Mouse (Mus musculus) embryo, embryonic 11 days (tissue): ENCODE measurements around the gene Cd70.
"Not testable (repeated sequence)": the region's sequence is repeated elsewhere in the genome, so short reads cannot be mapped to it uniquely, and the experiment has no call there.

Experiments
- DNase-seq: peaks from one replicate; pipeline ENCODE4 v3.0.0-alpha.2; 2015

Cd70 gene

DNA sequence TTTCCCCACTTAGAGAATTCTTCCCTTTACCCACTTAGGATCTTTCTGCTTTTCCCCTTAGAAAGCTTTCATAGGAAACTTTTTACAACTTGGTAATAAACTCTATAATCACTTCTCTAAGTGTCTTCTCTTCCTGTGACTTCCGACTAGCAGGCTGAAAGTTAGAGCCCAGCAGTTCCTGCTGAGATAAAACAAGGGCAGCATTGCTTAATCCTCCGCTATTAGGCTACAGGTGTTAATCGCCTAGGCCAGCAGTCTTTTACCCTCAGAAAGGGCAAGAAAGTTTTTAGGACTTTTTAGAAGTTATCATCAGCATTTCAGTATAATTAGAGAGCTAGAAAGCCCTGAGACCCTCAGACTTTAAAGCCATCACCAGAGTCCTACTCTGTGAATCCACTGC, 15.6 kb downstream of the Cd70 start:
- DNase-seq, result not testable (repeated sequence)

DNA sequence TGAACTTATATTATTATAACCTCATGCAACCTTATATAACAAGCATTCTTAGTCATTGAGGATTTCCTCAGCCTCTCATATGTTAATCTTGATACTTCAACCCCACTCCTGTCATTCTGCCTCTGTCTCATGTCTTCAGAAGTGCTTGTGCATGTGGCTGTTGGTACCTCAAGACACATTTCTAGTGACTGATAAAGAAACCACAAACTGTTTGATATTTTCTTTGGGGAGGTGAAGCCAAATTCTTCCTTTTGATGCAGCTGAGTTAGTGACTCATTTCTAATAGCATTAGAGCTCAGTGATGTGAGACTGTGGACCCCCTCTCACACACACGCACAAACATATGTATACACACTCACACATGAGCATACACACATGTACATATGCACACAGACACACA, 17.8 kb downstream of the Cd70 start:
- no peak for DNase-seq

DNA sequence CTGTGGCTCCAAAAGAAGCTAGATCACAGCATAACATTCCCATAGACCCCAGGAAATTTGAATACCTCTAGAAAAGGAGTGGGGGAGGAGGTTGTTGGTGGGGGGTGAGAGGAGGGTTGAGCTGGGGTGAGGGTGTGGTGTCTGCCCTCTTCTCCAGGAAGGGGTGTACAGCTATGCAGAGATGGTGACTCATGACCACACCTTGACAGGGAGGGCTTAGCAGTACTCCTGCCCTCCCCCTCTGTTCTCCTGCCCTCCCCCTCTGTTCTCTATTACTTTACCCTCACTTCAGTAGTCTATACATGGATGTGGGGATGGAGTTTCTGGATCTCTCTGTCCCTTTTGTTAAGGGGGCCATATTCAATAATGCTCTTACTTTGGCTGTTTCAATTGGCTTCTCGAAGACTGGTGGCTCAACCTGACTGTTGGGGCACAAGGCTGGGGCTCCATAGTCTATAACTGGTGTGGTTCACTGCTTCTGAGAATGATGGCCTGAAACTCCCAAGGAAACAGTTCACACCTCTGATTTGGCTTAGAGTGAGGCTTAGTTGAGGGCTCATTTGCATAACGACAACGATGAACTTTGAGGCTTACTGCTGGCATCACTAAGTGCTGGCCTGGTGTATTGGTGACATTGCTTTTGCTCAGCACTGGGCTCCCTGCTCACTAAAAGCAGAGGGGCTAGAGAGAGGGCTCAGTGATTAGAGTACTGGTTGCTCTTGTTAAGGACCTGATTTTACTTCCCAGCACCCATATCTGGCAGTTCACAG, 23.5 kb downstream of the Cd70 start:
- DNase-seq, result no peak

DNA sequence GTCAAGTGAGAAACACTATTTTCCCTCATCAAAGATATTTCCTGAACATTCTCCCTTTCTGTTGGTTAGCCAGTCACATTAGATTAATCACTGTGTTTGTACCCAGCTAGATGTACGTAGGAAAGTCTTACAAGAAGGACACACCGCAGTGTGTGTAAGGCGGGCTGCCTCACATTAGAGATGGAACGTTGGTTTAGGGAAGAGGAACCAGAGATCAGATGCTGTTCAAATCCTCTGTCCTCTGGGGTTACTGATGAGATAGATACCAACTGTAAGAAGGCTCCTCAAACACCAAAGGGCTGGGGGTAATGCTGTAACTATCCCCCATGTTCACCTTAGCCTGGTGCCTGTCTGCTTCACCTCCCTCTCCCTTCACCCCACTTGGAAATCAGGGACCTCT, 24.8 kb downstream of the Cd70 start:
- DNase-seq, result no peak

DNA sequence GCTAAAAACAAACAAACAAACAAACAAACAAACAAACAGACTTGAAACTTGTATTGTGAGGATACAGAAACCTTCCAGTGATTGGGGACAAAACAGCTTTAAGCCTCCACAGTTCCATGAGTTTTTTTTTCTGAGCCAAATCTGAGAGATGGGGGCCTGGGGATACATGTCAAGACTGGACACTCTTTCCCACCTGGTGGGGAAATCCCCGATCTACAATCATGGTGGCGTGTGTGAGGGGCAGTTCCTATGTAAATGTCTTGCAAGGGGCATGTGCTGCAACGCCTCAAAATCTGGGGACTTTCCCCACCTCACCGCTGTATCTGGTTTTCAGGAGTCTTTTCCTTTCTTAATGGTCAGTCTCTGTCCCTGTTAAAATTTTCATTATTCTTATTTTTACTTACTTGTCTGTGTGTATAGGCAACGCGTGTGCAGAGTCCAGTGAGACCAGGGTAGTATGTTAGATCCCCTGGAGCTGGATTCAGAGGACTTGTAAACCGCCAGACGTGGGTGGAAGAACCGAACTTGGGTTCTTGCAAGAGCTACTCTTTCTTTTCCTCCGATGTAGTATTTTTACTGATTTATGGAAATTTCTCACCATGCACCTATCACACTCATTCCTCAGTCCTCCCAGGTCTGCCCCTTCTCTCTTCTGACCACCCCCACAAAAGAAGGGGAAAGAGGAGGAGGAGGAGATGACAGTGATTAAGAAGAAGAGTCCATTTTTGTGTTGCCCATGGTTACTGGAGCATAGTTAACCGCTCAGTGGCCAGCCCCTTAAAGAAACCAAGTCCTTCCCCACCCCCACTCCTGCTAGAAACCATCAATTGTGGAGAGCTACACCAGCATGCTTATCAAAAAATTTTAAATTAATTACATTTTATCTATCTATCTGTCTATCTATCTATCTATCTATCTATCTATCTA, 26.1 kb downstream of the Cd70 start:
- no peak for DNase-seq

DNA sequence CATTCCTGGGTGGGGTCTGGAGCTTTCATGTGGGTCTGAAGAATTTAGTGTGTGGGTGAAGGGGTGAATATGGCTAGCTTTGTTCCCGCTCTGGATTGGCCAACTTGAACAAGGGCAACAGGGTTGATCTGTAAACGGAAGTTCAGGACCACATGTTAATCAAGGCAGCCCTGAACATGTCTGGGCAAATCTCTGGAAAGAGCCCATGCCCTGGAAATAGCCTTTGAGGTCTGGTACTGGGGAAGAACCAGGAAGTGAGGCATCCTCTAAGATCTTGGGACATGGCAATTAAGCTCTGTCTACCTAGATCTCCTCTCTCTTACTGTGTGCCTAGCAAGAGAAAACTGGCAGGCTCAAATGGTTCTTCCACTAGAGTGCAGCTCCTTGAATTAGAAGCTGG, 27.7 kb downstream of the Cd70 start:
- no peak for DNase-seq

DNA sequence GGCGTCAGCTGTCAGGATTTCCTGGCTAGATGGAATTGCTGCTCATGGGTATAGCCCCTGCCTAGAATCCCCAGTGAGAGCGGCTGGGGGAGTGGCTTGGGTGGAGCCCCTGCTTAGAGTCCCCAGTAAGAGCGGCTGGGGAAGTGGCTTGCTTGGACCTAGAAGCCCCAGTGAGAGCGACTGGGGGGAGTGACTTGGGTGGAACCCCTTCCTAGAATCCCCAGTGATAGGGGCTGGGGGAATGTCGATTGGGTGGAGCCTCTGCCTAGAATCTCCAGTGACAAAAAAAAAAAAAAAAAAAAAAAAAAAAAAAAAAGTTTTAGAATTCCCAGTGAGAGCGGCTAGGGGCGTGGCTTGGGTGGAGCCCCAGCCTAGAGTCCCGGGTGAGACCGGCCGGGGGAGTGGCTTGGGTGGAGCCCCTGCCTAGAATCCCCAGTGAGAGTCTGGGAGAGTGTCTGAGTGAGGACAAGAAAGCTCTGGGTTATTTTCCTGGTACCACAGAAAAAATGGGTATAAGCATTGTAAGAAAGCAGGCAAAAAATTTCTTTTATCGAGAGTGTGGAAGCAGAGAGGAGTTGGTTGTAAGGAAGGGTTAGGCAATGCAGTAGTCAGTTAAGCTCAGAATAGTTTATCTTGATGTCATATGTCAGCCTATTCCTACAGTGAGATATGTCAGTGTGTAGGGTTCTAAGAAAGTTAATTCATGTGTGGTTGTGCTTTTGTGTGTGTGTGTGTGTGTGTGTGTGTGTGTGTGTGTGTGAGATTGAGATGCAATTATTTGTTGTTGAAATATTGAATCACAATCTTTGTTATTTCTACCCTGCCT, 30.8 kb downstream of the Cd70 start:
- peak; percentile 79 for DNase-seq

DNA sequence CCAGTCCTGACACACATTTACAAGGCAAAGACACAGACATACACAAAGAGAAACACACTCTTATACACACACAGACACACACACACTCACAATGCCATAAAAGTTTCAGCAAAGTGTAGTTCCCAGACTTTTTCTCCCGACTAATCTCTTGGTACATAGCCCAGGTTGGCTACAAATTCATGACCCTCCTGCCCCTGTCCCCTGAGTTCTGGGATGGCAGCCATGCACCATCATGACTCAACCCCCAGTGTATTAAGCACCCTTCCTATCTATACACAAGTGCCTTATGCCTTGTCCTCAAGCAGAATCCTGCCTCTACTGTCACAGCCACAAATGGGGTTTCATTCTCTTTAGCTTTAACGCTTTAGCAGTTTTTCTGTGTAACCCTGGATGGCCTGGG, 32.8 kb downstream of the Cd70 start:
- no peak for DNase-seq

DNA sequence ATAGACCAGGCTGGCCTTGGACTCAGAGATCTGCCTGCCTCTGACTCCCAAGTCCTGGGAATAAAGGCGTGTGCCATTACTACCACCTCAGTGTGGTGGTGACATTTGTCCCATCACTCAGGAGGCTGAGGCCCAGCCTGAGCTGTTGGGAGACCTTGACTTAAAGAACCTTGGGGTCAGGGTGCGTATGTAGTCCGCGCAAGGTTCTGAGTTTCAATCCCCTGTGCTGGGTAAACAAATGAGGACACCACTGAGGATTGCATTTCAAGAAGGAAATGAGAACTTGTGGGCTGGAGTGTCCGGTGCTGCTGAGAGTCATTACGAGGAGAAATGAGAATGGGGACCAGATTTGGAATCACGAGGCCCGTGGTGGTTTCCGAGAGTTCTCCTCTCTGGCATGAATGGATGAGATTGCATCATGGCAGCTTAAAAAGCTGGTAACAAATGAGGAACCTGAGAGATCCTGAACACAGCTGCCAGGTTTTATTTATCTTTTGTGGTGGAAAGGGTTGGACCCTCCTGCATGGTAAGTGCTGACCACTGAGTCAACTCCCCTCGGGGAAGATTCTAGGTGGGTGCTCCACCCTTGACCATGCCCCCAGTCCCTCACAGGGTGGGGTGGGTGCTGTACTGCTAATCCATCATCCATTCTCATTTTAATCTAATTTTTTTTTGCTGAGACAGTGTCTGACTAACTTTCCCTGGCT, 36.7 kb downstream of the Cd70 start:
- no peak for DNase-seq

DNA sequence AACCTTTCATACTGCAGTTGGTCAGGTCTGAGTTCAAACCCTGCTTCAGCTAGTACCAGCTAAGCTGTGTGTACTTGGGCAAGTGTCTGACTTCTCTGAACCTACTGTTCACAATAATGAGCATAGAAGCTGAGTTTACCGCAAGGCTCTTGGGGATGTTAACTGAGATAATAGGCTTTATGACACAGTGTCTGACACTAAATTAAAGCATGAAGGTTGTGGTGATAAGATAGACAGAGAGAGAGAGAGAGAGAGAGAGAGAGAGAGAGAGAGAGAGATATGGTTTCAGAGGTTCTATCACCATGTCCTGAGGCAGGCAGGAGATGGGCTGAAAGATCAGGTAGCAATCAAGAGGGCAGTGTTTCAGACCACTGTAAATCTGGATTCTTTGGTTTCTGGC, 39.6 kb downstream of the Cd70 start:
- no peak for DNase-seq

DNA sequence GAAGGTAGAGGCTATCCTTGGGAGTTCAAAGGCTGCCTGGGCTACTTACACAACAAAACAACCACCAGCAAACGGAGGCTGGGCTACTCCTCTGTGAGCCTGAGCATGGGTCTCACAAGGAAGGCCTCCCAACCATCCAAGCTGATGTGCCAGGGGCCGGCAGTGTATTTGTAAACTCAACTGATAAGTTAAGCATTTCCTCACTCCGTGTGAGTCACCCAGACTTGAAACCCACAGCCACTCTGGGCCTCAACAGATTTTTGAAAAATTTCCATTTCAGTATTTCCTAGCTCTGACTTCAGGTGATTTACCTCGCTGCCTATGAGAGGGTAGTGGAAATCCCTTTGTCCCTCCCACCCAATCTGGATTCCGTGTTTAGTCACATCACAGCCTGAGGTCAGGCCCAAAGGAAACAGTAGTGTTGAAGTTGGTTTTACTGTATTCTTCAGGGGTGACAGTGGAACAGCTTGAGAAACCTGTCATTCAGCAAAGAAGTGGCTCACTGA, 40.9 kb downstream of the Cd70 start:
- DNase-seq, result no peak

DNA sequence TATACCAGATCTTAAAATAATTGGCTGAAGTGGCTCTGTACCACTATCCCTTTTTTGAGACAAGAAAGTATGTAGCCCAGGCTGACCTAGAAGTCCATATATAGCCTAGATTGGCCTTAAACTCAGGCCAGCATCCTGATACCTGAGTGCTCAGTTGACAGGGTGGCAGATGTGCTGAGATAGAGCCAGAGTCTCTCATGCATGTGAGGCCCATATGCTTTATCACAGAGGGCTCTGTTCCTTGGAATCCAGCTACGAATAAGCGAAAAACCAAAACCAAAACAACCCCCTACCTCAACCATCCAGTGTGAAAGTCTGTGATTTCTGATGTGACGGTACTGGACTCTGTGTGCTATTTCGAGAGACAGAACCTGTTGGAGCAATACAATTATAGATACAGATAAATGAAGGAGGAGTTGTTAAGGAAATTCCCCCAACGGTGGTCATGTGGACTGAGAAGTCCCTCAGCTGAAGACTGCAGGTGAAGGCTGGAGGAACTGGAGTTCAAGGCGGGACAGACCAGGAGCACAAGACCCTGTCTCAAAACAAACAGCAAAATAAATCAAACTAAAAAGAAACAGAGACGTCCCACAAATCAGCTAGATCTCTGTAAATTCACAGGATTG, 41.4 kb downstream of the Cd70 start:
- DNase-seq, result no peak

DNA sequence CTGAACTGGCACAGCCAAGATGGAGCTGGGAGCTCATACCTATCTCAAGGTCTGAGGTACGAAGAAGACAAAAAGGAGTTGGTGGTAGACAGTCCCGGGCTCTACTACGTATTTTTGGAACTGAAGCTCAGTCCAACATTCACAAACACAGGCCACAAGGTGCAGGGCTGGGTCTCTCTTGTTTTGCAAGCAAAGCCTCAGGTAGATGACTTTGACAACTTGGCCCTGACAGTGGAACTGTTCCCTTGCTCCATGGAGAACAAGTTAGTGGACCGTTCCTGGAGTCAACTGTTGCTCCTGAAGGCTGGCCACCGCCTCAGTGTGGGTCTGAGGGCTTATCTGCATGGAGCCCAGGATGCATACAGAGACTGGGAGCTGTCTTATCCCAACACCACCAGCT, 42.5 kb downstream of the Cd70 start:
- DNase-seq, result no peak

DNA sequence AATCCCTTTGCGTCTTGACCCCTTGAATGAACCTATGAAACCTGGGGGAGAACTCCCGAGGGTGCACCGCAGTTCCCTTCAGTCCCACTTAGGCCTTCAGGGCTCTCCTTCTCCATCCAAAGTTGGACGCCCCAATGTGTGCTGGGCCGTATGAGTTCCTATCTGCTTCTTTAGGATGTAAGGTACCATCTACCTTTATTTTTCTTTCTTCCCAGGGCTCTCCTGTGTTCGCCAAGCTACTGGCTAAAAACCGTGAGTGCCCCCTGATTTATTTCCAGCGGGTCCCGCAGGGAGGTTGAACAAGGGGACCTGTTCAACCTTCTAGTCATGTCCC, 43.6 kb downstream of the Cd70 start:
- no peak for DNase-seq

DNA sequence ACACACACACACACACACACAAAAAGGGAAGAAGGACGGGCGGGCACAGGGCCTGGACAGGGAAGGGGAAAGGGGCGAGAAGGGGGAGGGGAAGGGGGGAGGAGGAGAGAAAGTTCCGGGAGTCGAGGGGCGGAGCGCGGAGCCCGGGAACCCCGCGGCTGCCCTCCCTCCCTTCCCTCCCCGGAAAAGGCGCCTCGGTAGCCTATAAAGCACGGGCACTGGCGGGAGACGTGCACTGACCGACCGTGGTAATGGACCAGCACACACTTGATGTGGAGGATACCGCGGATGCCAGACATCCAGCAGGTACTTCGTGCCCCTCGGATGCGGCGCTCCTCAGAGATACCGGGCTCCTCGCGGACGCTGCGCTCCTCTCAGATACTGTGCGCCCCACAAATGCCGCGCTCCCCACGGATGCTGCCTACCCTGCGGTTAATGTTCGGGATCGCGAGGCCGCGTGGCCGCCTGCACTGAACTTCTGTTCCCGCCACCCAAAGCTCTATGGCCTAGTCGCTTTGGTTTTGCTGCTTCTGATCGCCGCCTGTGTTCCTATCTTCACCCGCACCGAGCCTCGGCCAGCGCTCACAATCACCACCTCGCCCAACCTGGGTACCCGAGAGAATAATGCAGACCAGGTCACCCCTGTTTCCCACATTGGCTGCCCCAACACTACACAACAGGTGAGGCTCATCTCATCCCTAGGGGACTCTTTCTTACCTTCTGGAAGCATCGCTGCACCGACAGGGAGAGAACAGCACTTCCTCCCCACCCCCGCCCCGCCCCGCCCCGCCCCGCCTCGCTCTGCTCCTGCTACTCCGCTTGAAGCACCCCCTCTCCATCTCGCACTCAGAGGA, 44.2 kb downstream of the Cd70 start, which contains the start of gene Tnfsf9:
Gene Tnfsf9, plus strand, starts transcription at position 145 of the 854 bp plus-strand sequence.
- DNase-seq, result peak; percentile 81

DNA sequence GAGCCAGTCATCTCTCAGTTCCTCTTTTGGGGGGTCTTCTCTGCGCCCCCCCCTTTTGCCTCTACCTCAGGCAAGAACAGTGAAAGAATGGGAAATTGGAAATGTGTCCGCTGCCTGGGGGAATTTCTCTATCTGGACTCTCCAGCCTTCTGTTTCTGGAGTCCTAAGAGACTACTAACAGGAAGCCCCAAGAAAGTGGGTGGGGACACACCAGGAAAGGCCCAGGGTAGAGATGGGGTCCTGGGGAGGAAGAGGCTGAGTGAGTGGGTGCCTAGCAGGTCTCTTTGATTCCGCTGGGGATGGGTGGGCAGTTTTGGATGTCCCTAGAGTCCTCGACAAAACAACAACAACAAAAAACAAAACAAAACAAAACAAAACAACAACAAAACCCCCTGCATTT, 45.1 kb downstream of the Cd70 start:
- no peak for DNase-seq

DNA sequence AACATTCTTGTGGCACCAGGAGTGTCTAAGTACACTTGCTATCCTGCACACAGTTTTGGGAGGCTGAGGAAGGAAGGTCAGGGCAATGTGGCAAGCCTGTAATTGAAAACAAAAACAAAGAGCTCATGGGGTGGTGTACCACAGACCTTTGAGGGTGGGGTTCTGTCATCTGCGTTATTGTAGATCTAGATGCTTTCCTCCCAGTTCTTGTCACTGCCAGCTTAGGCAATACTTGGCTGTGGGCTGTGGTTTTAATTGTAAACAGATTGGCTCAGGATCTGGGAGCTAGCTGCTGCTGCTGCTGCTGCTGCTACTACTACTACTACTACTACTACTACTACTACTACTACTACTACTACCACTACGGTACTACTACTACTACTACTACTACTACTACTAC, 47.3 kb downstream of the Cd70 start:
- DNase-seq, result no peak

DNA sequence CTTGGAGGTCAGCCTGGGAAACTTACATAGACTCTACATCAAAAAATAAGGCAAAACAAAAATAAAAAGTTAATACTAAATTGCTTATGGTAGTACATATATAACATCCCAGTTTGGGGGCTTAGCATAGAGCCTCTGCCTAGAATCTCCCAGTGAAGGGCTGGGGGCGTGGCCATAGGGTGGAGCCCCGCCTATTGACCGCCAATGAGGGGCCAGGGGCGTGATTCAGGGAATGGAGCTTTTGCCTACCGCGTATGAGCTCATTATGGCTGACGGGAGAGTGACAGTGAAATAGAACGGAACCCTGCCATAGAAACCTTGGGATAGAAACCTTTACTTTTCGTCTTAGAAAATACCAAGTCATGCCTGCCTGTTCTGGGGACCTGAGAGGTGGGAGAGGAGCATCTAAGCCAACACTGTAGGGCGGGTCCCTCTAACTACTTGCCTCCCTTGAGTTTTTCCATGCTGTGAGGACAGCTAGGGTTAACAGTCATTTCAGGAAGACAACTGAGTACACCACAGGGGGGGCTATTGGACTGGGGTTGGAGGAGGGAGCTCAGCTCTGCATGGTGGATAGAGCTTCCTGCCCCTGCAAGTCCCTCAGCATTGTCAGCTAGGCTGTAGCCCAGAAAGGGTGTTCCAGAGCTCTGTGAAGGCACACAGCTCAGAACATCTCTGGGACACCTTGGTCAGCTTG, 49.8 kb downstream of the Cd70 start:
- peak; percentile 61 for DNase-seq

DNA sequence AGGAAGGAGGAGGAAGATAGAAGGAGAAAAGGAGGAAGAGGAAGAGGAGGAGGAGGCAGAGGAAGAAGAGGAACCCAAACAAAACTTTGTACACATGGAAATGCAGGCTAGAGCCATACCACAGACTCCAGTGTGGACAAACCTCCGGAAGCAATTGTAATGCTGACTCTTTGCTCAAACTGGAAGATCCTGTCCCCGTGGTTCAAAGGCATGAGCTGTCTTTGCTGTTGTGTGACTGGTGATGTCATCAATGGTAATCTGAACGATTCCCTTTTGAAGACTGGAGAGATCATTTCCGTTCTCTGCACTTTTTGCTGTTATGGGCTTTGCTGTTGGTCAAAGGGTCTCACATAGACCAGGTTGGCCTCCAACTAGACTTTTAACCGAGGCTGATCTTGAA, 51.3 kb downstream of the Cd70 start:
- DNase-seq, result no peak

DNA sequence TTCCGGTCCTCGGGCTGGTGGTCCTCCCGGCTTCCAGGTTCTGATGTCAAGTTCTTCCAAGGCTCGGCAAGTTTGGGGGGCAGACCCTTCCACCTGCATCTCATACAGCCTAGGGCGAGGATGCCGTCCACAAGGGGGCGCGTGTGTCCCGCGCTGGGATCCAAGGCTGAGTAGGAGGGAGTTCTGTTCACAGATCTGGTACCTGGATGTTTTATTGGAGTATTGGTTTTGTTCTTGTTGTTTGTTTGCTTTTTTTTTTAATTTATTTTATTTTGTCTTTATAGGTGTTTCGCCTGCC, 53.0 kb downstream of the Cd70 start:
- peak; percentile 87 for DNase-seq
